Mouse (Mus musculus): ENCODE results near the gene Map2. TPM values are rescaled to one million over a fixed set of nuclear protein-coding genes. Genes with fewer than 3 reads are reported as not detected.

Map2 gene
- polyA plus RNA-seq, 1 experiment from 2014 or later, result 0.66 TPM

DNA sequence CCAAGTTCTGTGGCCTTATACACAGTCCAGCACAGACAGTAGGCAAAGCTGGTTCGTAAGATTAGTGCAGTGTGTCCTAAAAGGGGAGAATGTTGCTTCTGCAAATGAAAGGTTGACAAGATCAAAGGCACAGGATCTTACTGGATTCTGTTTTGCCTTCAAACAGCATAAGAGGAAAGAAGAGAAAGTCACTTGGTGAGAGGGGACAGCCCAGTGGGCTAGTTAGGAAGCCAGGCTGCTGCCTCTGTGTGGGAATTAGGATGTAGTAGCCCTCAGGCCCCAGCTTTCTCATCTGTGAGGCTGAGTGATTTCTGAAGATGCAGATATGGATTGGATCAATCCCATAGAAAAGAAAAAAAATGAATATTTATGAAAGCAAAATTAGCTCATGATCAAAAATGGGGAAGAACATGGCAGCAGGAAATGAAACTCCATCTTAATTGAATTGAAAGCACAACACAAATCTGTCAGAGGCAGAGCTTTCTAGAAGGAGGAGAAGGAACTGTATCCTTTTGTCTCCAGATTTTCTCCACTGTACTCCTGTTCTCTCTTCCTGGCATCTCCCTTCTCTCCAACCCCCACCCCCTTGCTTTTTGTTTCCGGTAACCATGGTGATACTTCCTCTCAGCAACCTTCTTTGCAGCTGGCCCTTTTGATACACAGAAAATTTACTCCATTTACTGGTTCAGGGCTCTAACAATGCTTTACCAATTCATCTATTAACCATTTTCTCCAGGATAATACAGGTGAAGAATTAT is 145.5 kb downstream of the Map2 start:
- H3K9me3 ChIP-seq (ENCODE audit: low read length), result no peaks in the 10 kb centered on the region
- H3K4me3 ChIP-seq (ENCODE audit: low read depth, low read length), result no peak overlapping the region
- no peak overlapping the region for H3K9ac ChIP-seq (replicated peaks)
- TF ChIP-seq CTCF (IDR thresholded peaks at IDR 0.05; ENCODE audit: low read depth), result no peak
- no peak for TF ChIP-seq EP300 (IDR thresholded peaks at IDR 0.05; ENCODE audit: low read depth)
- no peak overlapping the region for H3K4me2 ChIP-seq (ENCODE audit: low read depth, low read length)
- H3K4me1 ChIP-seq (ENCODE audit: insufficient read depth), result no peaks in the 10 kb centered on the region
- DNase-seq (no peak), ATAC-seq (no peak)
- no peaks in the 10 kb centered on the region for H3K27me3 ChIP-seq (ENCODE audit: insufficient read depth, low read length)
- H3K36me3 ChIP-seq (replicated peaks; ENCODE audit: insufficient read depth, low read length), result no peaks in the 10 kb centered on the region
- 73% methylated on average over 2 of the region's 2 CpGs for WGBS (ENCODE audit: insufficient replicate concordance)
- H3K27ac ChIP-seq (ENCODE audit: low read depth), result no peak overlapping the region

DNA sequence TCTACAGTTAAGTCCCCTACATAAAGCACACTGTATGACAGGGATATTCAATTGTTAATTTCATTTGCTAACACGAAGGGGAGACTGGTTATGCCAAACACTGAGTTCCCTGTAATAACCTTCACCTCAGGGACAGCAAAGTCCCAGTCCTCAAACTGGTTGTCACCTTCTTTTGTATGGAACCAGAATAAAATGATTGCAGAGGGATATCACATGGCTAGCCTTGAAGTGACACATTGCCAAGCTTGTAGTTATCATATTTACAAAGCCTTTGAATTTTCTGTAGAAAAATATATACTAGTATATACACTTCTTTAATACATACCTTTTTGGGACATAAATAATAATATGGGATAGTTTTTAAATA is 146.0 kb downstream of the Map2 start:
- Histone ChIP-seq H3K36me3 (replicated peaks; ENCODE audit: insufficient read depth, low read length) (no peaks in the 10 kb centered on the region), H3K9ac (replicated peaks) (no peak overlapping the region), H3K4me3 (ENCODE audit: low read depth, low read length) (no peak overlapping the region), H3K9me3 (ENCODE audit: low read length) (no peaks in the 10 kb centered on the region), H3K4me1 (ENCODE audit: insufficient read depth) (no peaks in the 10 kb centered on the region), H3K4me2 (ENCODE audit: low read depth, low read length) (no peak overlapping the region), H3K27ac (ENCODE audit: low read depth) (no peak overlapping the region), H3K27me3 (ENCODE audit: insufficient read depth, low read length) (no peaks in the 10 kb centered on the region)
- TF ChIP-seq CTCF (IDR thresholded peaks at IDR 0.05; ENCODE audit: low read depth) (no peak), EP300 (IDR thresholded peaks at IDR 0.05; ENCODE audit: low read depth) (no peak)
- no peak for ATAC-seq
- 60% methylated on average over 1 of the region's 1 CpGs for WGBS (ENCODE audit: insufficient replicate concordance)
- DNase-seq, result no peak

GRCm38 (mm10) chr1:66321631-66322142 is 146.6 kb downstream of the Map2 start:
- TF ChIP-seq CTCF (IDR thresholded peaks at IDR 0.05; ENCODE audit: low read depth) (no peak), EP300 (IDR thresholded peaks at IDR 0.05; ENCODE audit: low read depth) (no peak)
- DNase-seq, result no peak
- Histone ChIP-seq H3K36me3 (replicated peaks; ENCODE audit: insufficient read depth, low read length) (no peaks in the 10 kb centered on the region), H3K9me3 (ENCODE audit: low read length) (no peaks in the 10 kb centered on the region), H3K4me3 (ENCODE audit: low read depth, low read length) (no peak overlapping the region), H3K9ac (replicated peaks) (no peak overlapping the region), H3K4me1 (ENCODE audit: insufficient read depth) (no peaks in the 10 kb centered on the region), H3K27ac (ENCODE audit: low read depth) (no peak overlapping the region), H3K4me2 (ENCODE audit: low read depth, low read length) (no peak overlapping the region), H3K27me3 (ENCODE audit: insufficient read depth, low read length) (no peaks in the 10 kb centered on the region)
- no peak for ATAC-seq
- 67% methylated on average over 15 of the region's 15 CpGs for WGBS (ENCODE audit: insufficient replicate concordance)

GRCm38 (mm10) chr1:66323461-66323860 is 148.4 kb downstream of the Map2 start:
- no peaks in the 10 kb centered on the region for H3K4me1 ChIP-seq (ENCODE audit: insufficient read depth)
- no peak overlapping the region for H3K4me2 ChIP-seq (ENCODE audit: low read depth, low read length)
- H3K9ac ChIP-seq (replicated peaks), result no peak overlapping the region
- H3K4me3 ChIP-seq (ENCODE audit: low read depth, low read length), result no peak overlapping the region
- no peaks in the 10 kb centered on the region for H3K9me3 ChIP-seq (ENCODE audit: low read length)
- WGBS (ENCODE audit: insufficient replicate concordance), result 84% methylated on average over 9 of the region's 9 CpGs
- H3K27ac ChIP-seq (ENCODE audit: low read depth), result no peak overlapping the region
- DNase-seq (no peak), ATAC-seq (no peak)
- no peaks in the 10 kb centered on the region for H3K36me3 ChIP-seq (replicated peaks; ENCODE audit: insufficient read depth, low read length)
- TF ChIP-seq EP300 (IDR thresholded peaks at IDR 0.05; ENCODE audit: low read depth) (no peak), CTCF (IDR thresholded peaks at IDR 0.05; ENCODE audit: low read depth) (no peak)
- no peaks in the 10 kb centered on the region for H3K27me3 ChIP-seq (ENCODE audit: insufficient read depth, low read length)

DNA sequence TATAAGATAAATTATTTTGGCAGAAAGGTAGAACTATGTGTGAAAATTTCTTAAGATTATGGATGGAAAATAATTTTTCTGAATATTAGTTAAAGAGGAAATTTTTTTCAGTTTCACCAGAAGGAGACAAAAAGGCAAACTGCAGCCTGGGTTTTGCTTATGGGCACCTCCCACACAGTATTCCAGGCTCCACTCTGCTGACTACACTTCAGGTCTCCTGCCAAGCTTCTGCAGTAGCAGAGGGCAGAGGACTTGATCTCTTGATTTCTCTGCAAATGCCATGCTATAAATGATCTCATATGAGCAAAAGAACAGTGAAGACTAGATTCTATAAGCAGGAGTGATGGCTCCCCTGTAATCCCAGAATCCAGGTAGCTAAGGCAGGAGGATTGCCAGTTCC is 149.9 kb downstream of the Map2 start:
- no peak overlapping the region for H3K4me2 ChIP-seq (ENCODE audit: low read depth, low read length)
- H3K36me3 ChIP-seq (replicated peaks; ENCODE audit: insufficient read depth, low read length), result no peaks in the 10 kb centered on the region
- ATAC-seq, result no peak
- no peaks in the 10 kb centered on the region for H3K4me1 ChIP-seq (ENCODE audit: insufficient read depth)
- H3K9me3 ChIP-seq (ENCODE audit: low read length), result no peaks in the 10 kb centered on the region
- TF ChIP-seq CTCF (IDR thresholded peaks at IDR 0.05; ENCODE audit: low read depth) (no peak), EP300 (IDR thresholded peaks at IDR 0.05; ENCODE audit: low read depth) (no peak)
- no peak overlapping the region for H3K4me3 ChIP-seq (ENCODE audit: low read depth, low read length)
- H3K27me3 ChIP-seq (ENCODE audit: insufficient read depth, low read length), result no peaks in the 10 kb centered on the region
- H3K27ac ChIP-seq (ENCODE audit: low read depth), result no peak overlapping the region
- no peak for DNase-seq
- H3K9ac ChIP-seq (replicated peaks), result no peak overlapping the region

DNA sequence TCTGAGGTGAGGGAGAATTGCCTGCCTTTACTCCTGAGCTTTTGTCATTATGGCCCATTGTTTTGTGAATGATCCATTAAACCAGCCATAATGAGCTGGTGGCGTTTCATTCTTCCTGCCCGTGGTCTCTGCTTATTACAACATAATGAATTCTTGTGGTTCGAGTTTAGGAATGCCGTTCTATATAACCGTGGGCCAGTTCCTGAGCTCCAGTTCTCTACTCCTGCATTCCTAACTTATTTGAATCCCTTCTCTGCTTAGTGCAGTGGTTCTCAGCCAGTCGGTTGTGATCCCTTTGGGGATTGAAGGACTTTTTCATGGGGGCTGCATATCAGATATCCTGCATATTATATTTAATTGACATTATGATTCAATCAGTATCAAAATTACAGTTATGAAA is 153.9 kb downstream of the Map2 start:
- no peak overlapping the region for H3K9ac ChIP-seq (replicated peaks)
- WGBS (ENCODE audit: insufficient replicate concordance), result 41% methylated on average over 6 of the region's 6 CpGs
- H3K27ac ChIP-seq (ENCODE audit: low read depth), result no peak overlapping the region
- ATAC-seq, result no peak
- H3K27me3 ChIP-seq (ENCODE audit: insufficient read depth, low read length), result no peaks in the 10 kb centered on the region
- DNase-seq, result no peak
- H3K4me2 ChIP-seq (ENCODE audit: low read depth, low read length), result no peak overlapping the region
- no peaks in the 10 kb centered on the region for H3K9me3 ChIP-seq (ENCODE audit: low read length)
- H3K36me3 ChIP-seq (replicated peaks; ENCODE audit: insufficient read depth, low read length), result no peaks in the 10 kb centered on the region
- no peaks in the 10 kb centered on the region for H3K4me1 ChIP-seq (ENCODE audit: insufficient read depth)
- H3K4me3 ChIP-seq (ENCODE audit: low read depth, low read length), result no peak overlapping the region
- no peak for TF ChIP-seq CTCF (IDR thresholded peaks at IDR 0.05; ENCODE audit: low read depth)
- no peak for TF ChIP-seq EP300 (IDR thresholded peaks at IDR 0.05; ENCODE audit: low read depth)
